Mouse (Mus musculus) G1E (cell line): ENCODE results near the gene Pip5k1c. TPM values are rescaled to one million over a fixed set of nuclear protein-coding genes. Genes with fewer than 3 reads are reported as not detected.

Source experiments
- ATAC-seq: 2 replicates; pipeline ENCODE4 v1.8.0; 2016; ENCODE audit warnings: mild to moderate bottlenecking; ENCODE audit not compliant: insufficient number of reproducible peaks, poor library complexity, low FRiP score, severe bottlenecking; ENCODE audit errors: extremely low read depth
- DNase-seq: peaks from one replicate; pipeline ENCODE4 v3.0.0; 2012; ENCODE audit warnings: low spot score
- H3K27me3 ChIP-seq: 2 replicates; pipeline ENCODE4 v1.6.1; 2012; ENCODE audit warnings: mild to moderate bottlenecking, low read length, inconsistent platforms; ENCODE audit not compliant: insufficient read depth
- H3K36me3 ChIP-seq: replicated peaks from 2 replicates; pipeline ENCODE3; 2012; ENCODE audit warnings: mild to moderate bottlenecking, inconsistent platforms
- H3K4me1 ChIP-seq: 2 replicates; pipeline ENCODE4 v1.6.1; 2012; ENCODE audit warnings: low read depth, low read length, inconsistent platforms, mixed read lengths; ENCODE audit not compliant: insufficient read depth
- H3K4me3 ChIP-seq: 2 replicates; pipeline ENCODE4 v1.5.1; 2012; ENCODE audit warnings: low read depth, mild to moderate bottlenecking, inconsistent platforms, low read length, moderate library complexity, mixed read lengths
- H3K9me3 ChIP-seq: replicated peaks from 2 replicates; pipeline ENCODE4 v1.6.1; 2012; ENCODE audit warnings: inconsistent platforms
- CTCF ChIP-seq: IDR thresholded peaks from 2 replicates; pipeline ENCODE4 v1.5.1; 2012; ENCODE audit warnings: low read depth, low read length, inconsistent platforms, mixed read lengths
- GATA1 ChIP-seq: IDR thresholded peaks from 2 replicates; pipeline ENCODE4 v1.6.1; 2012; ENCODE audit warnings: borderline replicate concordance, low read length, inconsistent platforms, mixed read lengths
- GATA2 ChIP-seq: IDR thresholded peaks from 2 replicates; pipeline ENCODE4 v1.6.1; 2012; ENCODE audit warnings: low read depth, low read length, inconsistent platforms, borderline replicate concordance
- POLR2AphosphoS5 ChIP-seq: IDR thresholded peaks from 2 replicates; pipeline ENCODE4 v1.6.1; 2012; ENCODE audit warnings: low read depth, low read length, inconsistent platforms; ENCODE audit not compliant: insufficient replicate concordance
- TAL1 ChIP-seq: conservative IDR thresholded peaks from 2 replicates; pipeline ENCODE4 v1.6.1; 2012; ENCODE audit warnings: low read depth, low read length, inconsistent platforms, mixed read lengths
- polyA plus RNA-seq: library from polyadenylated mRNA; stranded (reverse); fragments of >175 nt; gene quantifications from 2 replicates; pipeline ENCODE4 v1.2.3, GENCODE M21; 2012
- total RNA-seq, 2 experiments: library from RNA; stranded (forward) in 1 of 2; stranded (reverse) in 1 of 2; fragments of 200-1000 nt in 1 of 2; fragments of >200 nt in 1 of 2; fragmentation: Nextera tagmentation in 1 of 2; gene quantifications; 2 replicates each; pipeline ENCODE4 v1.2.3; 2014 to 2017

Pip5k1c gene
- total and polyA plus RNA-seq, 3 experiments, result 58.8 to 266 (median 62.2) TPM

- DNase-seq, result no peak
- no peaks in the 10 kb centered on the region for H3K27me3 ChIP-seq
- no peak overlapping the region for H3K4me3 ChIP-seq
- TF ChIP-seq CTCF (no peak), POLR2AphosphoS5 (no peak), TAL1 (no peak), GATA2 (no peak)
- peaks cover 71% of the 10 kb centered on the region for H3K4me1 ChIP-seq
- peaks cover 100% of the 10 kb centered on the region for H3K36me3 ChIP-seq
- no peaks in the 10 kb centered on the region for H3K9me3 ChIP-seq
- no peak for ATAC-seq
Measured at GRCm38 (mm10) chr10:81314201-81314600, 21.4 kb downstream of the Pip5k1c start.

- Histone ChIP-seq H3K4me3 (no peak overlapping the region), H3K36me3 (peaks cover 89% of the 10 kb centered on the region), H3K9me3 (no peaks in the 10 kb centered on the region), H3K4me1 (peaks cover 78% of the 10 kb centered on the region), H3K27me3 (no peaks in the 10 kb centered on the region)
- TF ChIP-seq TAL1 (no peak), CTCF (no peak), GATA1 (no peak), GATA2 (no peak), POLR2AphosphoS5 (no peak)
- DNase-seq (no peak), ATAC-seq (no peak)
Measured at GRCm38 (mm10) chr10:81315587-81315986, 22.8 kb downstream of the Pip5k1c start.

GRCm38 (mm10) chr10:81316338-81317060 lies 23.7 kb downstream of the Pip5k1c start:
- DNase-seq (peak; percentile 40), ATAC-seq (no peak)
- Histone ChIP-seq H3K4me3 (peak overlapping the region; percentile 49; the same call in 1 of the 2 replicates), H3K36me3 (peaks cover 80% of the 10 kb centered on the region), H3K9me3 (no peaks in the 10 kb centered on the region), H3K4me1 (peaks cover 69% of the 10 kb centered on the region), H3K27me3 (no peaks in the 10 kb centered on the region)
- no peak for TF ChIP-seq TAL1
- TF ChIP-seq GATA2, result no peak
- TF ChIP-seq POLR2AphosphoS5, result no peak
- TF ChIP-seq GATA1, result no peak
- TF ChIP-seq CTCF, result no peak

DNA sequence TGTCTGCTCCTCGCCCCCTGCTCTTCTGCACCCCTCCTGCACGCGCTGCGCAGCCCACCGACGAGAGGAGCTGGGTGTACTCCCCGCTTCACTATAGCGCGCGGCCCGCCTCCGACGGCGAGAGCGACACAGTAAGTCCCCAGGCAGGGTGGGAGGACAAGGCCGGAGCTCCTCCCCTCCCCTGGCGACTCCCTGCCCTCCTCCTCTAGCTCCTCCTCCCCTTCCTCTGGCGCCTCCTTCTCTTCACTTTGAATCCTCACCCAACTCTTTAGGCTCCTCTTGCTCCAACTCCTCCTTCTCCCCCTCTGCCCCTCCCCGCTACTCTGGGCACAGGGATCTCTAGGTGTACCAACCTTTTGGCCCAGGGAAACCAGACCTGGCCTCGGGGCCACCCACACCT lies 24.5 kb downstream of the Pip5k1c start:
- no peaks in the 10 kb centered on the region for H3K27me3 ChIP-seq
- H3K9me3 ChIP-seq, result no peaks in the 10 kb centered on the region
- peaks cover 76% of the 10 kb centered on the region for H3K36me3 ChIP-seq
- TF ChIP-seq POLR2AphosphoS5, result no peak
- TF ChIP-seq GATA2, result no peak
- no peak for TF ChIP-seq GATA1
- no peak for TF ChIP-seq CTCF
- TF ChIP-seq TAL1, result no peak
- H3K4me1 ChIP-seq, result peaks cover 75% of the 10 kb centered on the region
- peak; percentile 52 for DNase-seq
- no peak for ATAC-seq
- H3K4me3 ChIP-seq, result peak overlapping the region; percentile 49; the same call in 1 of the 2 replicates

GRCm38 (mm10) chr10:81318589-81319329 lies 26.0 kb downstream of the Pip5k1c start:
- H3K36me3 ChIP-seq, result peaks cover 76% of the 10 kb centered on the region
- H3K9me3 ChIP-seq, result no peaks in the 10 kb centered on the region
- DNase-seq (no peak), ATAC-seq (no peak)
- no peaks in the 10 kb centered on the region; the same call in 1 of the 2 replicates for H3K27me3 ChIP-seq
- TF ChIP-seq CTCF (no peak), GATA2 (no peak), TAL1 (no peak), GATA1 (no peak), POLR2AphosphoS5 (no peak)
- peak overlapping the region; percentile 98; the same call in 1 of the 2 replicates for H3K4me3 ChIP-seq
- H3K4me1 ChIP-seq, result peaks cover 78% of the 10 kb centered on the region

DNA sequence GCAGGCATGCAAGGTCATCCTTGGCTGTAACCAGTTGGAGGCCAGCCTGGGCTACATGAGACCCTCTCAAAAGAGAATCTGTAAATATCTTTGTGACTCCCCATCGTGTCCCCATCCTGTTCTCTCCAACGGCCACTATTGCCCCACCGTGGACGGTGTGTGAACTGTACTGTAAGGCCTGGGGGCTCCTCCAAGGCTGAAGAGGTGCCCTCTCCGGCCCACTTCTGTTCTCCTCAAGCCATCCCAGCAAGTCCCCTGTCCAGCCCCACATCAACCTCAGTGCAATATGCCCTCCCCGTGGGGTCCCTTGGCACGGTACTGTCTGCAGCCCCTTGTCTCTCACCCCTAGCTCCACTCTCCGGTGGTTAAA lies 26.6 kb downstream of the Pip5k1c start:
- Histone ChIP-seq H3K4me3 (peak overlapping the region; percentile 98; the same call in 1 of the 2 replicates), H3K9me3 (no peaks in the 10 kb centered on the region), H3K27me3 (no peaks in the 10 kb centered on the region; the same call in 1 of the 2 replicates), H3K4me1 (peaks cover 79% of the 10 kb centered on the region), H3K36me3 (peaks cover 76% of the 10 kb centered on the region)
- no peak for DNase-seq
- no peak for ATAC-seq
- TF ChIP-seq GATA2, result no peak
- no peak for TF ChIP-seq POLR2AphosphoS5
- TF ChIP-seq TAL1, result no peak
- TF ChIP-seq CTCF, result no peak
